Mouse (Mus musculus): ENCODE measurements at regions not wholly inside any gene's neighbourhood (a gene's known extent, or its start where the extent isn't known, plus 50 kb on each side); places are given as distances from the start of the nearest gene placed in this dataset.

DNA sequence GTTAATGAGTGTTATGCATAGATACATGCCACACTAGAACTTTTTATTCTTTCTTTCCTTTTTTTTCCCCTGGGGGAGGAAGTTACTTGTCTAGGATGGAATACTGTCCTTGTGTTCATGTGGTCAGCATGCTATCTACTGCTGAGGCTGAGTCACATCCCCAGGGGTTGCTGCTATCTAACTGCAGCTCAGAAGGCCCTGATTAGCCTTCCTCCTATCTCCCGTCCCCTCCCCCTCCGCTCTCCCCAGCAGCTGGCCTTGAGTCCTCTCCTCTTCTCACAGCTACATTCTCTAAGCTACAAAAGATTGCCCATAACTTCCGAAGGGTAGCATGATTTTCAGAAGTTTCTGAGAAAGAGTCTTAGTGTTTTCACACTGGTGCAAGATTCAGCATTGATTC is 168.5 kb downstream of the Fam198b start:
- Histone ChIP-seq H3K36me3 (ENCODE audit: control insufficient read depth, insufficient read depth, low read length) (no peaks in the 10 kb centered on the region), H3K4me3 (ENCODE audit: low read depth, low read length) (no peak overlapping the region), H3K4me1 (ENCODE audit: control insufficient read depth, insufficient read depth, low read length) (0 out of 2 replicates have a peak, but pooled peaks cover 6% of the 10 kb centered on the region), H3K27me3 (ENCODE audit: control insufficient read depth, insufficient read depth, low read length) (no peaks in the 10 kb centered on the region), H3K4me2 (replicated peaks; ENCODE audit: low read depth, low read length) (no peak overlapping the region), H3K27ac (ENCODE audit: low read length) (no peak overlapping the region), H3K9ac (replicated peaks; ENCODE audit: low read depth, low read length) (no peak overlapping the region), H3K9me3 (ENCODE audit: control insufficient read depth, low read depth, low read length) (no peaks in the 10 kb centered on the region)
- whole genome bisulfite sequencing: 49% methylated on average over 3 of the region's 3 CpGs
- ATAC-seq (ENCODE audit: insufficient number of reproducible peaks, insufficient read depth, low FRiP score, low read depth): no peak

DNA sequence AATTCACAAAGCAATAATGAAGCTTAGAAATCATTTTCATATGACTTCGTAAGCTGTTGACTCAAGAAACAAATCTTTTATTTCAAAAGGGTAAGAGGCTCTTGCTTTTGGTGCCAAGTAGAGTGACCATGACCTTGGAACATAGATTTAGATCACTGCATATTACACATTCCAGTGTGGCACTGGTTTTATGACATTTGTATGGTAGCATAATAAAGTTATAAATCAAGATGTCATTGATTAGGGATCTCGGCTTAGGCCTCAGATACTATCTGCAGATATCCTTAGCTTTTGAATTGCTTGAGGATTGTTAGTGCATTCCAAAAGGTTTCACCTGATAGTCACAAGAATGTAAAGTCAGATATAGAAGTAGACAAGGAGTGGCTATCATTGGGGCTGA is 169.1 kb downstream of the Fam198b start:
- H3K4me2 ChIP-seq (replicated peaks; ENCODE audit: low read depth, low read length): no peak overlapping the region
- no peaks in the 10 kb centered on the region for H3K27me3 ChIP-seq (ENCODE audit: control insufficient read depth, insufficient read depth, low read length)
- no peak for ATAC-seq (ENCODE audit: insufficient number of reproducible peaks, insufficient read depth, low FRiP score, low read depth)
- WGBS: 76% methylated on average over 2 of the region's 2 CpGs
- H3K9ac ChIP-seq (replicated peaks; ENCODE audit: low read depth, low read length): no peak overlapping the region
- 0 out of 2 replicates have a peak, but pooled peaks cover 6% of the 10 kb centered on the region for H3K4me1 ChIP-seq (ENCODE audit: control insufficient read depth, insufficient read depth, low read length)
- no peak overlapping the region for H3K4me3 ChIP-seq (ENCODE audit: low read depth, low read length)
- H3K36me3 ChIP-seq (ENCODE audit: control insufficient read depth, insufficient read depth, low read length): no peaks in the 10 kb centered on the region
- no peaks in the 10 kb centered on the region for H3K9me3 ChIP-seq (ENCODE audit: control insufficient read depth, low read depth, low read length)
- no peak overlapping the region for H3K27ac ChIP-seq (ENCODE audit: low read length)

DNA sequence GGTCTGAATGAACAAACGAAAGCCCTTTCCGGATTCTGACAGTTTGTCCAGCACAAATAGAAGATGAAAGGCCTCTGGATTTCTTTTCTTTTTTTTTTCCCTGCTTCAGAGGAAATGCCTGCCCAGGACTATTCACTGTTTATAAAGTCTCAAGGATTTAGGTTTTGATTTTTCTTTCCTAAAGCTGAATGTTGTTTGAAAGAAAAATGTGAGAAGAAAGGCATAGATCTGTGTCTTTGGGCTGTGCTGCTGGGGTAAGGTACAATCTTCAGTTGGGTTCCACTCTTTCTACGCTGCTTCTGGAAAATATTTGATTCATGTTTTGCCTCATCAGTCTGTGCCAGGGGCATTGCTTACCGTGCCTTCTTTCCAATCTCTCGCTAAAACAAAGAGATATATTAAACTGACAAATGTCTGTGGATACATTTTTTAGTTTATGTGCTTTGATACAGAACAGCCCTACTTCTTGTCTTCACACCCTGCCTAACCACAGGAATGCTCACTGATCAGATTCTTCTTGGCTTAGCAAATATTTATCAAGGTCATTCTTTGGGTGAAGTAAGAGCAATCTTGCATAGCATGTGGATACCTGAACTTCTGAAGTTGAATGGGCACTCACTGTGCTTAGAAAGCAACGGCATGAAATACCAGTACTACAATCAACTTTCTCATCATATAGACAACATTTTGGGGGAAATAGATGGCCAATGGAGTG is 172.5 kb downstream of the Fam198b start:
- ATAC-seq (ENCODE audit: insufficient number of reproducible peaks, insufficient read depth, low FRiP score, low read depth): no peak
- 34% methylated on average over 6 of the region's 6 CpGs for WGBS

DNA sequence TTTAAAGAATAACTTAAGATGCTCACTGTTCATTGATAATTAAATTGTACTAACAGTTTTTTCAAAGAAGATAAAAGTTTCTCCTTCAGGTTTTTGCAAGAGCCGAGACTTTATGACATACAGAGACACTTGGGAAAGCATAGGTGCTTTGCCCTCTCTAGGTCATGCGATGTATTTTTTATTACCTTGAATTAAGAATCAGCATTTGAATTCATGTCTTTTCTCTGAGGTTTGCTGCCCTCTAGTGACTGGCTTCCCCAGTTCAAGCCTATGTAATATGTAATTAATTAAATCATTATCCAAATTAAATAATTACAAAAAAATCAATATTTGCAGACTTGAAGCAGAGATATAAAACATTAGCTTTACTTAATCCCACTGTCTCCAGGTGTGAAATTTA is 174.4 kb downstream of the Fam198b start:
- Histone ChIP-seq H3K9ac (replicated peaks; ENCODE audit: low read depth, low read length) (no peak overlapping the region), H3K4me2 (replicated peaks; ENCODE audit: low read depth, low read length) (no peak overlapping the region), H3K4me1 (ENCODE audit: control insufficient read depth, insufficient read depth, low read length) (0 out of 2 replicates have a peak, but pooled peaks cover 3% of the 10 kb centered on the region), H3K27ac (ENCODE audit: low read length) (no peak overlapping the region), H3K27me3 (ENCODE audit: control insufficient read depth, insufficient read depth, low read length) (no peaks in the 10 kb centered on the region), H3K9me3 (ENCODE audit: control insufficient read depth, low read depth, low read length) (no peaks in the 10 kb centered on the region), H3K36me3 (ENCODE audit: control insufficient read depth, insufficient read depth, low read length) (no peaks in the 10 kb centered on the region), H3K4me3 (ENCODE audit: low read depth, low read length) (no peak overlapping the region)
- ATAC-seq (ENCODE audit: insufficient number of reproducible peaks, insufficient read depth, low FRiP score, low read depth): no peak; the same call in 1 of the 2 replicates
- WGBS: 37% methylated on average over 2 of the region's 2 CpGs

More for the DNA sequence above, 172.5 kb downstream of the Fam198b start:
- Histone ChIP-seq H3K4me2 (replicated peaks; ENCODE audit: low read depth, low read length) (no peak overlapping the region), H3K9me3 (ENCODE audit: control insufficient read depth, low read depth, low read length) (no peaks in the 10 kb centered on the region), H3K27me3 (ENCODE audit: control insufficient read depth, insufficient read depth, low read length) (no peaks in the 10 kb centered on the region), H3K4me1 (ENCODE audit: control insufficient read depth, insufficient read depth, low read length) (0 out of 2 replicates have a peak, but pooled peaks cover 6% of the 10 kb centered on the region), H3K4me3 (ENCODE audit: low read depth, low read length) (no peak overlapping the region), H3K27ac (ENCODE audit: low read length) (no peak overlapping the region), H3K9ac (replicated peaks; ENCODE audit: low read depth, low read length) (no peak overlapping the region), H3K36me3 (ENCODE audit: control insufficient read depth, insufficient read depth, low read length) (no peaks in the 10 kb centered on the region)

DNA sequence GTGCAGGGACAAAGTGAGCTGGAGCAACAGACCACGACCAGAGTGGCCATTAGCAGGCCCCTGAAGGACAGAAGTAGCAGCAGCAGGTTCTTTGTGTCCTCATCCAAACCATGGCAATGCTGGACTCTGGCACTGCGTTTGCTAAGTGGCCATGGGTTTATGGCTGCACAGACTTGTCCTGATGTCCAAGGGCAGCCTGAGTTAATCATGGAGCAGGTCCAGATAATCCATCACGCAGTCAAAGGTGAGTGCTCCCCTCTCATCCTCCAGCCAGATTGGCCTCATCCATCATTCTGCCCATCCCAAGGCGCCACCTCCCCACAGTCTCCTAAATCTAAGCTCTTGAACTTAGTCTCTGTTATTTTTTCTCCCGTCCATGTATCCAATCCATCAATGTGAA is 186.4 kb downstream of the Fam198b start:
- Histone ChIP-seq H3K9me3 (ENCODE audit: control insufficient read depth, low read depth, low read length) (no peaks in the 10 kb centered on the region), H3K36me3 (ENCODE audit: control insufficient read depth, insufficient read depth, low read length) (no peaks in the 10 kb centered on the region), H3K4me2 (replicated peaks; ENCODE audit: low read depth, low read length) (no peak overlapping the region), H3K4me1 (ENCODE audit: control insufficient read depth, insufficient read depth, low read length) (no peaks in the 10 kb centered on the region), H3K4me3 (ENCODE audit: low read depth, low read length) (no peak overlapping the region), H3K9ac (replicated peaks; ENCODE audit: low read depth, low read length) (no peak overlapping the region), H3K27ac (ENCODE audit: low read length) (no peak overlapping the region), H3K27me3 (ENCODE audit: control insufficient read depth, insufficient read depth, low read length) (no peaks in the 10 kb centered on the region)
- 47% methylated on average over 5 of the region's 5 CpGs for WGBS
- no peak for ATAC-seq (ENCODE audit: insufficient number of reproducible peaks, insufficient read depth, low FRiP score, low read depth)

DNA sequence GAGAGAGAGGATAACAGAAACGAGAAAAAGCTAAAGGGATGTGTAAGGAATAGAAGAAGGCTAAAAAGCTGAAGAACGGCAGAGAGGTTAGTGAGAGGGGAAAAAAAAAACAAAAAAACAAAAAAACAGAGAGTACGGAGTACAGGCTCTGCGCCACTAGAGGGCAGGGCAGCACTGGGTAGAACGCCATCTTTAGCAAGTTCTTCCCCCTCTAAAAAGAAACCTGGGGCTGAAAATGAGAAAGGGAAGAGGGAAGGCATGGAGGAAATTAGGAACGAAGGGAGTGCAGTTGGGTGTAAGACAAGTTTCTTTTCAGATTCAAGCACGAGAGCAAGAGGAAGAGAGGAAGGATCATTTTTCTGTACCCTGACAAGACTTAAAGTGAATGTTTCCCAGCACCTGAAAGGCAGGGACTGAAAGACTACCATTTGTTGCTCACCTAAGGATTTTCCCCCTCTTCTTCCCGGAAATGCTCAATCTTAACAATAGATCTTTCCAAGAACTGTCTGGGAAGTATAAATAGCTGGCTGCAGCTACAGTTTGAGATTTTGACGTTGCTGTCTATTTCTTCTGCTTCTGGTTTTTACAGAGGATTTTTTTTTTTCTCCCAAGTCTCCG is 195.6 kb downstream of the Fam198b start:
- Histone ChIP-seq H3K9ac (replicated peaks; ENCODE audit: low read depth, low read length) (no peak overlapping the region), H3K36me3 (ENCODE audit: control insufficient read depth, insufficient read depth, low read length) (no peaks in the 10 kb centered on the region), H3K27ac (ENCODE audit: low read length) (no peak overlapping the region), H3K4me1 (ENCODE audit: control insufficient read depth, insufficient read depth, low read length) (no peaks in the 10 kb centered on the region), H3K4me3 (ENCODE audit: low read depth, low read length) (peak overlapping the region; percentile 10; the same call in 1 of the 2 replicates), H3K9me3 (ENCODE audit: control insufficient read depth, low read depth, low read length) (no peaks in the 10 kb centered on the region), H3K4me2 (replicated peaks; ENCODE audit: low read depth, low read length) (peak overlapping the region; percentile 31; the same call in 1 of the 2 replicates), H3K27me3 (ENCODE audit: control insufficient read depth, insufficient read depth, low read length) (no peaks in the 10 kb centered on the region)
- WGBS: 14% methylated on average over 10 of the region's 10 CpGs
- no peak for ATAC-seq (ENCODE audit: insufficient number of reproducible peaks, insufficient read depth, low FRiP score, low read depth)

DNA sequence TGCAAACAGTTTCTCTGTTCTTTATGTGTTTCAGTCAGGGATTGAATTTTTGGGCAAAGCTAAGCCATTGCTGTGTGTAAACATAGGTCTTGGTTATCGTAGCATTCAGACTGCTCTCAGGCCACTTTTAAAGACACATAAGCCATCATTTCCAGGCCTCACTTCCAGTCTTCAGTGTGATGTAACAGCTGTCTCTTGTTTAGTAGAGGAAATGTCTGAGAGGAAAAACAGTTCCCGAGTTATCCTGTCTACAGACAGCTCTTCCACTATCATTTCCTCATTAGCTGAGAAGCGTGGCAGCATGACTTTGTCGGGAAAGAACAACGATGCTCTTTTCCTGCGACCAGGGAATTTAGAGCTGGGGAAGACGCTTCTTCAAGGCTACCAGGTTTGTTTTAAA is 196.9 kb downstream of the Fam198b start:
- Histone ChIP-seq H3K27me3 (ENCODE audit: control insufficient read depth, insufficient read depth, low read length) (no peaks in the 10 kb centered on the region), H3K4me2 (replicated peaks; ENCODE audit: low read depth, low read length) (no peak overlapping the region), H3K4me3 (ENCODE audit: low read depth, low read length) (no peak overlapping the region), H3K9me3 (ENCODE audit: control insufficient read depth, low read depth, low read length) (no peaks in the 10 kb centered on the region), H3K36me3 (ENCODE audit: control insufficient read depth, insufficient read depth, low read length) (no peaks in the 10 kb centered on the region), H3K4me1 (ENCODE audit: control insufficient read depth, insufficient read depth, low read length) (no peaks in the 10 kb centered on the region), H3K27ac (ENCODE audit: low read length) (no peak overlapping the region), H3K9ac (replicated peaks; ENCODE audit: low read depth, low read length) (no peak overlapping the region)
- ATAC-seq (ENCODE audit: insufficient number of reproducible peaks, insufficient read depth, low FRiP score, low read depth): no peak
- WGBS: 25% methylated on average over 7 of the region's 7 CpGs

DNA sequence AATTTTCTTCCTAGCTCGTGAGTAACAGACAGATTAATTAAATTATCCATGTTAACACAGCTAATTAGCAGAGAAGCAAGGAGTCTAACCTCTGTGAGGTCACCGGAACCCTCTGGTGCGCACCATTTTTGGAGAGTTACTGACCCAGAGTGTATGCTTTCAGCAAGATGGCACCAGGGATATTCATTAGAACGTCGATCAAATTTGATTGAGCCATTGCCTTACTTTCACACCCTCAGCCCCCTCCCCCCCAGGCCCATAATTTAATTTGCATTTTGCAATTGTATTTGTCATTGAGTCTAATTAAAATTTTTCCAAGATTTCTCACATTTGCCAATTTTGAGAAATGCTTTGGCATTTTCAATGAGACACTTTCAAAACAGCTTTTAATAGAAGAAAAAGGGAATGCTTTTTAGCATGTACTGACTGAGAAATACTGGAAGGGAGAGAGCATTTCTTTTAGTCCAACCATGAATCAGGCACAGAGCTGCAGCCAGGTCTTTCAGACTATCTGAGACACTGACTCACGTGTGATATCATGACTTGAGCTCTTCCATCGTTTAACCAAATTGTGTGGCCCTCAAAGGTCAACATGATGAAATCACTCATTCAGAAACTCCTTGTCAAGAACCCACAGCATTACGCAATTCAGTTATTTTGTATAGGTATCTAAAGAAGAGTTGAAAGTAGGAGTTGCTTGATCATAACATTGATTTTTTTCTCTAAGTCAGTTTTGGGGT is 198.6 kb downstream of the Fam198b start:
- no peak overlapping the region for H3K4me2 ChIP-seq (replicated peaks; ENCODE audit: low read depth, low read length)
- no peaks in the 10 kb centered on the region for H3K36me3 ChIP-seq (ENCODE audit: control insufficient read depth, insufficient read depth, low read length)

More for the DNA sequence above, 198.6 kb downstream of the Fam198b start:
- no peak for ATAC-seq (ENCODE audit: insufficient number of reproducible peaks, insufficient read depth, low FRiP score, low read depth)
- 81% methylated on average over 8 of the region's 8 CpGs for WGBS
- no peaks in the 10 kb centered on the region for H3K9me3 ChIP-seq (ENCODE audit: control insufficient read depth, low read depth, low read length)
- no peak overlapping the region for H3K4me3 ChIP-seq (ENCODE audit: low read depth, low read length)
- H3K27me3 ChIP-seq (ENCODE audit: control insufficient read depth, insufficient read depth, low read length): no peaks in the 10 kb centered on the region
- no peaks in the 10 kb centered on the region for H3K4me1 ChIP-seq (ENCODE audit: control insufficient read depth, insufficient read depth, low read length)
- no peak overlapping the region for H3K27ac ChIP-seq (ENCODE audit: low read length)
- no peak overlapping the region for H3K9ac ChIP-seq (replicated peaks; ENCODE audit: low read depth, low read length)

Data from stomach, embryonic 14.5 days (tissue).